Mouse (Mus musculus): ENCODE measurements around the gene Kdm7a. TPM values are rescaled to one million over a fixed set of nuclear protein-coding genes. Genes with fewer than 3 reads are reported as not detected.

Kdm7a gene
- polyA plus RNA-seq, 1 experiment from 2014 or later, result 5.5 TPM

DNA sequence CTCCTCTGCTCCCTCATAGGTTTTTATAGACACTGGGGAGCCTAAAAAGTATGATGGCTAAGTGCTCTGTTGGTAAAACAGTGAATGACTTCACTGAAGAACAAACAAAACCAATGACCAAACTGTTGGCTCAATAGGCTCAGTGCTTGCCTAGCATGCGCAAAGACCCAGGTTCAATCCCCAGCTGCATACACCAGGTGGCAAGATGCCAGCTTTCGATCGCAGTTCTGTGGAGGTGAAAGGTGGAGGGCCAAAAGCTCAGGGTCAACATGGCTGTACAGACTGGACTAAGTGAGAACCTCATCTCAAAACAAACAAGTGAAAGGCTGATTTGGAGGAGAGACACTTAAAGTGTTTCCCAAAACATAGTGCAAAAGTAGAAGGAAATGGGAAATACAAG, 10.5 kb upstream of the Kdm7a start:
- ATAC-seq (ENCODE audit: low FRiP score), result no peak
- no peaks in the 10 kb centered on the region for H3K27me3 ChIP-seq (ENCODE audit: control insufficient read depth, insufficient read depth, low read length)
- 98% methylated on average over 3 of the region's 3 CpGs for WGBS

DNA sequence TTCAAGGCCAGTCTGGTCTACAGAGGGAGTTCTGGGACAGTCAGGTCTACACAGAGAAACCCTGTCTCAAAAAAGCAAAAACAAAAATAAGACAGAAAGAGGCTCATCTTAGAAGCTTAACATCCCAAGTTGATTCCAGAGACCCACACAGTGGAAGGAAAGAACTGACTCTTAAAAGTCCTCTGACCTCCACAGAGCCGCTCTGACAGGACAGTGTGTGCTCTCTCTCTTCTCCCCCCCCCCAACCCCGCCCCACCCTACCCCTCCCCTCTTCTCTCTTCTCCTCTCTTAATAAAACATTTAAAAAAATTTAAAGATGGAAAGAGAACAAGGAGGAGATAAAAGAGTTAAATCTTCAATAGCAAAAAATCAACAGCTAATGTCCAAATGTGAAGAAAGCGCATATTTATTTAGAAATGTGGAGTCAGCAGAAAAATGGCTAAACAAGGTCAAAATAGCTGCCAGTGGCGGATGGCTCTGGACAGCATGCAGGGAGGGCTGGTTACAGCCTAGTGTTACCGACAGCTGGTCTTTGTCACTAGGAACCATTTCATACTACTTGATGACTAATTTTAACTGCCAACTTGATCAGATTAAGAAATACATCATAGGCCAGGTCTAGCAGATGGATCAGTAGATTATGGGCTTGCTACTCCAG, 8.5 kb upstream of the Kdm7a start:
- no peak for ATAC-seq (ENCODE audit: low FRiP score)
- 74% methylated on average over 5 of the region's 5 CpGs for WGBS
- DNase-seq (ENCODE audit: low spot score), result no peak
- Histone ChIP-seq H3K36me3 (replicated peaks; ENCODE audit: control insufficient read depth, insufficient read depth) (no peaks in the 10 kb centered on the region), H3K27me3 (ENCODE audit: control insufficient read depth, insufficient read depth, low read length) (no peaks in the 10 kb centered on the region), H3K27ac (no peak overlapping the region), H3K9ac (no peak overlapping the region), H3K4me3 (replicated peaks; ENCODE audit: low read length) (no peak overlapping the region), H3K4me2 (replicated peaks) (no peak overlapping the region), H3K9me3 (ENCODE audit: control insufficient read depth, low read length) (no peaks in the 10 kb centered on the region), H3K4me1 (replicated peaks; ENCODE audit: control insufficient read depth, insufficient read depth, low read length) (no peaks in the 10 kb centered on the region)

More for the DNA sequence above, 10.5 kb upstream of the Kdm7a start:
- no peaks in the 10 kb centered on the region for H3K36me3 ChIP-seq (replicated peaks; ENCODE audit: control insufficient read depth, insufficient read depth)
- H3K27ac ChIP-seq, result no peak overlapping the region
- H3K4me3 ChIP-seq (replicated peaks; ENCODE audit: low read length), result no peak overlapping the region
- no peak overlapping the region for H3K9ac ChIP-seq
- H3K4me1 ChIP-seq (replicated peaks; ENCODE audit: control insufficient read depth, insufficient read depth, low read length), result no peaks in the 10 kb centered on the region
- DNase-seq (ENCODE audit: low spot score), result no peak
- no peaks in the 10 kb centered on the region for H3K9me3 ChIP-seq (ENCODE audit: control insufficient read depth, low read length)
- H3K4me2 ChIP-seq (replicated peaks), result no peak overlapping the region

DNA sequence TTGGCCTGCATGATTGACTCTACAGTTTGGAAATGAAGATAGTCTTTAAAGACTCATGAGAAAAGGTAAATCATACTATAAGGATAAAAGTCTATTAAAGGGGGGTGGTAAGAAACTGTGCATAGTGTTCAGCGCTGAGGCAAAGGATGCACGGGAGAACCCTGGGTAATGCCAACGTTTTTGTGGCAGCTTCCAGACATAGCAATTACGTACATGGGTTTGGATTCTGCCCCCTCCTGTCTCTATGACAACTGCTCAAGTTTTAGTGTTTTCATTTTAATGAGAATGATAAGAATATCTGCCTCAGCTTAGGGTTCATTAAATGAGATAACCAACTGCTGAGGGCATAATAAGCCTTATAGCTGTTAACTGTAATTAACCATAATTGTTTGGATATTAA, 3.1 kb upstream of the Kdm7a start:
- Histone ChIP-seq H3K9ac (no peak overlapping the region), H3K4me3 (replicated peaks; ENCODE audit: low read length) (no peak overlapping the region), H3K4me2 (replicated peaks) (no peak overlapping the region), H3K9me3 (ENCODE audit: control insufficient read depth, low read length) (no peaks in the 10 kb centered on the region), H3K36me3 (replicated peaks; ENCODE audit: control insufficient read depth, insufficient read depth) (no peaks in the 10 kb centered on the region), H3K27me3 (ENCODE audit: control insufficient read depth, insufficient read depth, low read length) (no peaks in the 10 kb centered on the region), H3K27ac (no peak overlapping the region), H3K4me1 (replicated peaks; ENCODE audit: control insufficient read depth, insufficient read depth, low read length) (peaks cover 2% of the 10 kb centered on the region; the same call in 1 of the 2 replicates)
- DNase-seq (ENCODE audit: low spot score), result no peak
- ATAC-seq (ENCODE audit: low FRiP score), result no peak
- WGBS, result 82% methylated on average over 4 of the region's 4 CpGs

DNA sequence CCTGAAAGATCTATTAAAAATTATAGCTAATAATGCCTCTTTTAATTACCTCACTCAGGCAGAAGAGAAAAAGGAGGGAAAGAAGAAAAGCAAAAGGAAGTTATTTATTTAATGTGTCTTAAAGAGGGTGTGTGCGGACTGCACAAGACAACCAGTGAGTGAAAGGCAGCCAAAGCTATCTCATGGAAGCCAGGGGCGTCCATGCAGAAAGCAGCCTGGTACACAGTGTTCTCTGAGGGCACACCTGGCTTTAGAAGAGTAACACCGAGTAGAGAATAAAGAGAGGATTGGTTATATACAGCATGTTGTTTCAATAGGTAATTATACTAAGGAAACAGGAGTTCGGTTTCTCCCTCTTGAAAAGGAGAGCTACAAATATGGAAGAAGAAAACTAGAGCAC, 1.6 kb upstream of the Kdm7a start:
- 80% methylated on average over 4 of the region's 4 CpGs for WGBS
- Histone ChIP-seq H3K36me3 (replicated peaks; ENCODE audit: control insufficient read depth, insufficient read depth) (no peaks in the 10 kb centered on the region), H3K9me3 (ENCODE audit: control insufficient read depth, low read length) (no peaks in the 10 kb centered on the region), H3K4me1 (replicated peaks; ENCODE audit: control insufficient read depth, insufficient read depth, low read length) (peaks cover 16% of the 10 kb centered on the region), H3K27me3 (ENCODE audit: control insufficient read depth, insufficient read depth, low read length) (no peaks in the 10 kb centered on the region), H3K4me2 (replicated peaks) (no peak overlapping the region), H3K9ac (no peak overlapping the region), H3K27ac (no peak overlapping the region), H3K4me3 (replicated peaks; ENCODE audit: low read length) (no peak overlapping the region)
- ATAC-seq (ENCODE audit: low FRiP score), result no peak
- no peak for DNase-seq (ENCODE audit: low spot score)

DNA sequence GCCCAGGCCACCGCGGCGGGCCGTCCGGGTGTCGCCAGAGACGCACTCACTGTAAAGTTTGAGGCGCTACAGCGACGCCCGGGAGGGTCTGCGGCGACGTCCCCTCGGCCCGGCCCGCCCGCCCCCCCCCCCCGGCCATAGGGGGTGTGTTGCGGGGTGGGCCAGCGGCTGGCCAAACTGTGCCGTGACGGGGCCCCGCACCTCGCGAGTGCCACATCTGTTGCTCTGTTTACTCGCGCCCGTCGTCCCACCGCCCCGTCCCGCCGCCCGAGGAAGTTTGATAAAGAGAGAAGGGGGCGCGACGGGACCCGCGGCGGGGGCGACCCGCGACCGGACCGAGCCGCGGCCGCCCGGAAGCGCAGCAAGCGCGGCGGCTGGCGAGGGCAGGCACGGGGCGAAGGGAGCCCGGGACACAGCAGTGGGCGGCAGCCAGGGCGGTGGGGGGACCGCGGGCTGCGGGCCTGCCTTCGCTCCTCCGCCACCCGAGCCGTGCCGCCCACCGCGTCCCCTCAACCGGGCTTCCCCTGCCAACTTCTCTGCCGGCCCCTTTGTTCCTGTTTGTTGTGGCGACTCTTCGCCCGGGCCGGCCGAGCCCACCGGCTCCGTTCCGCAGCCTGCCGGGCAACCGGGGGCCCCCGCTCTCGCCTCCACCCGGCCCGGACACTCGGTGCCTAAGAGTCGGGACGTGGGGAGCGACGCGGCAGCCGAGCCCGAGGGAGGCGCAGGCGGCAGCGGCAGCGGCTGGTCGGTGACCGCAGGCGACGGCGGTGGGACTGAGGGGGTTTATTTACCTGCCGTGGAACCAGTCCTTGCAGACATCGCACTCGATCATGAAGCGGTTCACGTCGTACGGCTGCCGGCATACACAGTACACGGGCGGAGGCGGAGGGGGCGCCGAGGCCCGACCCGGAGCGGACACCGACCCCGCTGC, 674 bp downstream of the Kdm7a start:
- Histone ChIP-seq H3K36me3 (replicated peaks; ENCODE audit: control insufficient read depth, insufficient read depth) (no peaks in the 10 kb centered on the region), H3K27ac (peak overlapping the region; percentile 97), H3K27me3 (ENCODE audit: control insufficient read depth, insufficient read depth, low read length) (no peaks in the 10 kb centered on the region), H3K9ac (peak overlapping the region; percentile 99), H3K9me3 (ENCODE audit: control insufficient read depth, low read length) (no peaks in the 10 kb centered on the region), H3K4me3 (replicated peaks; ENCODE audit: low read length) (peak overlapping the region; percentile 98), H3K4me1 (replicated peaks; ENCODE audit: control insufficient read depth, insufficient read depth, low read length) (peaks cover 16% of the 10 kb centered on the region), H3K4me2 (replicated peaks) (peak overlapping the region; percentile 88)
- ATAC-seq (ENCODE audit: low FRiP score) (peak; percentile 71), DNase-seq (ENCODE audit: low spot score) (no peak)
- under 1% methylated on average over 85 of the region's 121 CpGs for WGBS

DNA sequence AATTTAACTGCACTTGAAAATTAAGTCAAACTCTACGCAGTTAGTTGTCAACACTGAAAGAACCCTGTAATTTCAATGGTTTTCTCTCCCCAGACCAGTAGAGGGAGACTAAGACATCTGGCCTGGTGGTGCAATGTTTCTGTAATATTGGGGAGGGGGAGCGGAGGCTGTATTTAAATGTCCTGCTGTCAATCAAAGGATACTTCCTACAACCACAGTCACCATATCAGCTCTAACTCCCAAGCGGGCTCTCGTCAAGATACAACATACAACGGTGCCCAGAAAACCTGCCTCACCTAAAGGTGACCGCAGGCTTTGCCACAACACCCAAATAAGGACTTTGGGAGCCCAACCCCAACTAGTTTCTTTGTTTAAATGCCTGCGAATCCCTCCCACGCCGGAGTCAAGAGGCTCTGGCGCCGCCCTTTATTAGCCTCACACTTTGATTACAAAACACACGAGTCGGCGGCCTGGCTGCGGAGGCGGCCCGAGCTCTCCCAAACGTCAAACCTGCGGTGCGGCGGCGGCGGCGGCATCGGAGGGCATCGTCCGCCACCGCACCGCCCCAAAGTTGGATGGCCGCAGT, 1.4 kb downstream of the Kdm7a start:
- Histone ChIP-seq H3K9ac (peak overlapping the region; percentile 99), H3K27ac (peak overlapping the region; percentile 97), H3K4me2 (replicated peaks) (peak overlapping the region; percentile 88), H3K27me3 (ENCODE audit: control insufficient read depth, insufficient read depth, low read length) (no peaks in the 10 kb centered on the region), H3K4me1 (replicated peaks; ENCODE audit: control insufficient read depth, insufficient read depth, low read length) (peaks cover 16% of the 10 kb centered on the region), H3K36me3 (replicated peaks; ENCODE audit: control insufficient read depth, insufficient read depth) (no peaks in the 10 kb centered on the region), H3K4me3 (replicated peaks; ENCODE audit: low read length) (peak overlapping the region; percentile 98), H3K9me3 (ENCODE audit: control insufficient read depth, low read length) (no peaks in the 10 kb centered on the region)
- DNase-seq (ENCODE audit: low spot score), result peak; percentile 83
- ATAC-seq (ENCODE audit: low FRiP score), result peak; percentile 35; the same call in 1 of the 2 replicates
- under 1% methylated on average over 27 of the region's 30 CpGs for WGBS

DNA sequence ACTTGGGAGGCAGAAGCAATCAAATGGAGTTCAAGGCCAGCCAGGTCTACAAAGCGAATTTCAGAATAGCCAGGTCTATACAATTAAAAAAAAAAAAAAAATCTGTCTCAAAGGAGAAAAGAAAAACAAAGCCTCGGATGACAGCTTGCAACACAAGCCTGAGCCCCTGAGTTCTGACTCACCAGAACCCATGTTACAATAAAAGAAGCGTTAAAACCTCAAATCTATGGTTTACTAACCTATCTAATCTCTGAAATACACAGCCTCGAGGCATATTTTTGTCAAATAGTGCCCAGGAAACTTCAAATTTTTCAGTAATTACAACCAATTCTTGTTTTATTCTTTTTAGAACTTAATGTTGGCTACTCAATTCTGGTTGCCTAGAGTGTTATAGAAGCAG, 2.1 kb downstream of the Kdm7a start:
- H3K4me2 ChIP-seq (replicated peaks), result peak overlapping the region; percentile 88
- no peak overlapping the region for H3K27ac ChIP-seq
- WGBS, result 63% methylated on average over 4 of the region's 4 CpGs
- ATAC-seq (ENCODE audit: low FRiP score), result no peak
- H3K4me3 ChIP-seq (replicated peaks; ENCODE audit: low read length), result peak overlapping the region; percentile 98; the same call in 1 of the 2 replicates
- 0 out of 2 replicates have a peak overlapping the region, but pooled peaks have one; percentile 99 for H3K9ac ChIP-seq
- no peaks in the 10 kb centered on the region for H3K36me3 ChIP-seq (replicated peaks; ENCODE audit: control insufficient read depth, insufficient read depth)
- H3K27me3 ChIP-seq (ENCODE audit: control insufficient read depth, insufficient read depth, low read length), result no peaks in the 10 kb centered on the region
- no peaks in the 10 kb centered on the region for H3K9me3 ChIP-seq (ENCODE audit: control insufficient read depth, low read length)
- no peak for DNase-seq (ENCODE audit: low spot score)
- H3K4me1 ChIP-seq (replicated peaks; ENCODE audit: control insufficient read depth, insufficient read depth, low read length), result peaks cover 16% of the 10 kb centered on the region

DNA sequence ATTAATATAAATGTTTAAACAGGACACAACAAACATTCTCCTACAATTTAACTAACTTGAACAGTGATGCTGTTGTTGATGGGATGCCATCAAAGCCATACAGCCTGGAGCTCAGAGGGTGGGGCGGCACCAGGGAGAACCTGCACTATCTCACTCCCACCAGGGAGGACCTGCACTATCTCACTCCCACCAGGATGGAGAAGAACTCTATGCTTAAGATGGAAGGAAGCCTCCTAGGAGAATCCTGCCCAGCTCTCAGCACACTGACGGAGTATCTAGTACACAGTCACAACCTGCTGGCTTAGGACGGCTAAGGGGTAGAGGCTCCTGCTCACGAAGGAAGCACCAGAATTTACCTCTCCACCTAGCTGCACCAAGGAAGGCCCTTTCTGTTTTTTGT, 3.4 kb downstream of the Kdm7a start:
- 0 out of 2 replicates have a peak overlapping the region, but pooled peaks have one; percentile 2 for H3K9ac ChIP-seq
- no peak for ATAC-seq (ENCODE audit: low FRiP score)

DNA sequence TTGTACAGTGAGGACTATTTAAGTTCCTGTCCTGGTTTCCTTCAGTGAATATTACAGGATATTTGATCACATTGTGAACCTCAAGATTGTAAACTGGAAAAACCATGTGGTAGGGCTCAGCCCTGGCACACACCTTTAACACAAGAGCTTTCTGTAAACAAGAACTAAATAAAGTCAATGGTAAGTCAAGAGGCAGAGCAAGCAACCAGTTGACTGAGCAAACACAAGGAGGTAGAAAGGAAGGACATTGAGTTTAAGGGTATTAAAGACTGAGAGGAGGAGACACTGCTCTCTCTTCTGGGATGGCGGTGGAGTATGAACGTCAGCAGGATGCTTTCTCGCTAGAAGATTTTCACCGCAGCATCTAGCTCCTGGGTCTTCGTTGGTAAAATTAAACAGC, 13.6 kb downstream of the Kdm7a start:
- Histone ChIP-seq H3K4me2 (replicated peaks) (no peak overlapping the region), H3K4me3 (replicated peaks; ENCODE audit: low read length) (no peak overlapping the region), H3K27ac (no peak overlapping the region), H3K36me3 (replicated peaks; ENCODE audit: control insufficient read depth, insufficient read depth) (0 out of 2 replicates have a peak, but pooled peaks cover 4% of the 10 kb centered on the region), H3K9ac (no peak overlapping the region), H3K9me3 (ENCODE audit: control insufficient read depth, low read length) (no peaks in the 10 kb centered on the region), H3K27me3 (ENCODE audit: control insufficient read depth, insufficient read depth, low read length) (no peaks in the 10 kb centered on the region), H3K4me1 (replicated peaks; ENCODE audit: control insufficient read depth, insufficient read depth, low read length) (no peaks in the 10 kb centered on the region)
- 85% methylated on average over 5 of the region's 5 CpGs for WGBS
- no peak for DNase-seq (ENCODE audit: low spot score)
- no peak for ATAC-seq (ENCODE audit: low FRiP score)

More for the DNA sequence above, 3.4 kb downstream of the Kdm7a start:
- no peak for DNase-seq (ENCODE audit: low spot score)
- H3K27ac ChIP-seq, result no peak overlapping the region
- H3K4me1 ChIP-seq (replicated peaks; ENCODE audit: control insufficient read depth, insufficient read depth, low read length), result peaks cover 16% of the 10 kb centered on the region
- no peak overlapping the region for H3K4me2 ChIP-seq (replicated peaks)
- no peaks in the 10 kb centered on the region for H3K9me3 ChIP-seq (ENCODE audit: control insufficient read depth, low read length)
- H3K27me3 ChIP-seq (ENCODE audit: control insufficient read depth, insufficient read depth, low read length), result no peaks in the 10 kb centered on the region
- H3K36me3 ChIP-seq (replicated peaks; ENCODE audit: control insufficient read depth, insufficient read depth), result no peaks in the 10 kb centered on the region
- 91% methylated on average over 4 of the region's 4 CpGs for WGBS
- no peak overlapping the region for H3K4me3 ChIP-seq (replicated peaks; ENCODE audit: low read length)

Measured in hindbrain, embryonic 14.5 days (tissue).